Mouse (Mus musculus): ENCODE results near the gene Ralgapa1. TPM values are rescaled to one million over a fixed set of nuclear protein-coding genes. Genes with fewer than 3 reads are reported as not detected.
"Not testable (repeated sequence)": the region's sequence is repeated elsewhere in the genome, so short reads cannot be mapped to it uniquely, and the experiment has no call there.

Gene Ralgapa1
- total RNA-seq, 2 experiments from 2014 or later, result 115 to 130 TPM

DNA sequence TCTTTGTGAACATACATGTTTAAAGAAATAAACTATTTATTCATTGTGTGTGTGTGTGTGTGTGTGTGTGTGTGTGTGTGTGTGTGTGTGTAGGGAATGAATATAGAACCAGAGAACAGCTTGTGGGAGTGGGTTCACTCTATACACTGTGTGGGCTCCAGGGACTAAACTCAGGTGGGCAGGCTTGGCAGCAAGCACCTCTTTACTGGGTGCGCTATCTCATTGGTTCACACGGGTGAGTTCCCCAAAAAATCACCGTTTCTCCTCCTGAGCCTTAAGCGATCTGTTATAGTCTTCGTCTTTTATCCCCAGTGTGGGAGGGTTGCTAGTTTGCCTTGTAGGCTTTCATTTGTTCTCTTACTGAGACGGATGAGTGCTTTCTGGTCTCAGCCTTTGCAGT lies 263.1 kb downstream of the Ralgapa1 start:
- no peak for DNase-seq (ENCODE audit: extremely low spot score in 1 of 2, low spot score in 1 of 2)

DNA sequence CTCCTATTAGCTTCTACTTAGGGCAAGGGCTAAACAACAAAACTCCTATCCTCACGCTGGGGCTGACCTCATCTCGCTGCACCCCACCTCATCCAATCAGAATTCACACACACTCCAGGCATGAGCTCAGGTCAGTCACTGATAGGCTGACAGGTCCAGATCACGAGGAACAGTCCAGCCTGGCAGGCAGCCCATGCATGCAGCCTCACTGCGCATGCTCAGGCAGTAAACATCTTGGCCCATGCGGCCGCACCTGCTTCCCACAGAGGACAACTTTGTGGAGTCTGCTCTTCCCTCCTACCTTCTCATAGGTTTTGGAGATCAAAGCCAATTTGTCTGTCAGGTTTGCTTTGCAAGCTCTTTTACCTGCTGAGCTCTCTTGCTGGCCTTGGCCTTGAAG lies 266.1 kb downstream of the Ralgapa1 start:
- not testable (repeated sequence) for DNase-seq (ENCODE audit: extremely low spot score in 1 of 2, low spot score in 1 of 2)

Small RNA genes within 50 kb of the gene (microRNA-seq; reads per million reads assigned to microRNA genes)
- 4.2 to 5.0 reads per million in 2 experiments for gene Gm23394

Other genes starting within 250 kb of the Ralgapa1 start
- under 1 TPM in 1 of 2 experiments, not detected in 1; 0.15 TPM for gene Insm2, start 221.7 kb downstream of the Ralgapa1 start, total RNA-seq (2021)
- gene Brms1l, start 15.2 kb upstream of the Ralgapa1 start, total RNA-seq (2021), result 10 to 100 TPM; 61.6 to 70.7 TPM